Mouse (Mus musculus) C2C12 (cell line): ENCODE data around the gene Pprc1. TPM values are rescaled to one million over a fixed set of nuclear protein-coding genes. Genes with fewer than 3 reads are reported as not detected.

ENCODE experiments used
- H3K27me3 ChIP-seq: one replicate; pipeline ENCODE4 v1.6.1; 2011; ENCODE audit not compliant: control insufficient read depth, insufficient read depth, insufficient read length
- H3K36me3 ChIP-seq: one replicate; pipeline ENCODE4 v1.6.1; 2011; ENCODE audit not compliant: control insufficient read depth, insufficient read depth
- H3K4me3 ChIP-seq: one replicate; pipeline ENCODE4 v1.5.1; 2011; ENCODE audit warnings: mild to moderate bottlenecking, control low read depth; ENCODE audit not compliant: poor library complexity, insufficient read depth, severe bottlenecking
- H3K79me2 ChIP-seq: one replicate; pipeline ENCODE4 v1.6.1; 2011; ENCODE audit not compliant: control insufficient read depth, insufficient read depth
- H3K79me3 ChIP-seq: one replicate; pipeline ENCODE4 v1.6.1; 2011; ENCODE audit warnings: low read depth, control low read depth
- H3ac ChIP-seq: one replicate; pipeline ENCODE3; 2011; ENCODE audit warnings: low read depth; ENCODE audit not compliant: control insufficient read depth, insufficient read length
- CEBPB ChIP-seq: IDR thresholded peaks from one replicate; pipeline ENCODE4 v1.6.1; 2011; ENCODE audit warnings: low read depth, mild to moderate bottlenecking, control low read depth, moderate library complexity
- CTCF ChIP-seq: IDR thresholded peaks from one replicate; pipeline ENCODE4 v1.5.1; 2011; ENCODE audit not compliant: control insufficient read depth, insufficient read depth, insufficient read length
- FOSL1 ChIP-seq: IDR thresholded peaks from one replicate; pipeline ENCODE4 v1.8.0; 2011; ENCODE audit warnings: mild to moderate bottlenecking, low read length; ENCODE audit not compliant: poor library complexity, insufficient read depth, severe bottlenecking
- MAX ChIP-seq: IDR thresholded peaks from one replicate; pipeline ENCODE4 v1.6.1; 2011; ENCODE audit warnings: mild to moderate bottlenecking, control low read depth
- MYOD1 ChIP-seq: IDR thresholded peaks from one replicate; pipeline ENCODE4 v1.6.1; 2011; ENCODE audit warnings: low read depth; ENCODE audit not compliant: control insufficient read depth, insufficient read length
- MYOG ChIP-seq: IDR thresholded peaks from one replicate; pipeline ENCODE4 v1.6.1; 2011; ENCODE audit not compliant: control insufficient read depth, insufficient read length; ENCODE audit errors: extremely low read depth
- USF1 ChIP-seq: IDR thresholded peaks from one replicate; pipeline ENCODE4 v1.6.1; 2011; ENCODE audit warnings: low read depth, mild to moderate bottlenecking, control low read depth, moderate library complexity
- polyA plus RNA-seq: library from polyadenylated mRNA; unstranded; fragments of >200 nt; fragmentation: generic; extraction: Trizol; gene quantifications from one replicate; pipeline ENCODE4 v1.2.1, GENCODE M21; 2012; ENCODE audit warnings: missing spikeins

Gene Pprc1
- polyA plus RNA-seq, 1 experiment, result 30.6 TPM

DNA sequence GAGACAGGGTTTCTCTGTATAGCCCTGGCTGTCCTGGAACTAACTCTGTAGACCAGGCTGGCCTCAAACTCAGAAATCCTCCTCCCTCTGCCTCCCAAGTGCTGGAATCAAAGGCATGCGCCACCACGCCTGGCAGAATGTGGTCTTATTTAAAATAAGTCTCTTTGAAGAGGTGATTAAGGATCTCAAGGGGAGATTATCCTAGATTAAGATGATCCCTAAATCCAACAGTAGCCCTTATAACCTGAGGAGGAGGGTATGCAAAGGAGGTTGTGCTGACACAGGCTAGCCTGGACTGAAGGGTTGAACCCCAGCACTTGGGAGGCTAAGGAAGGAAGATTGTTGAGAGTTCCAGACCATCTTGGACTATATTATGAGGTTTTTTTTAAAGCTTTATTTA, 28.7 kb upstream of the Pprc1 start:
- Histone ChIP-seq H3K79me2 (no peaks in the 10 kb centered on the region), H3K27me3 (no peaks in the 10 kb centered on the region), H3ac (no peak overlapping the region), H3K4me3 (no peak overlapping the region), H3K36me3 (no peaks in the 10 kb centered on the region), H3K79me3 (no peaks in the 10 kb centered on the region)
- TF ChIP-seq MYOG (no peak), FOSL1 (no peak), USF1 (no peak), CTCF (no peak), CEBPB (no peak), MYOD1 (no peak), MAX (no peak)

DNA sequence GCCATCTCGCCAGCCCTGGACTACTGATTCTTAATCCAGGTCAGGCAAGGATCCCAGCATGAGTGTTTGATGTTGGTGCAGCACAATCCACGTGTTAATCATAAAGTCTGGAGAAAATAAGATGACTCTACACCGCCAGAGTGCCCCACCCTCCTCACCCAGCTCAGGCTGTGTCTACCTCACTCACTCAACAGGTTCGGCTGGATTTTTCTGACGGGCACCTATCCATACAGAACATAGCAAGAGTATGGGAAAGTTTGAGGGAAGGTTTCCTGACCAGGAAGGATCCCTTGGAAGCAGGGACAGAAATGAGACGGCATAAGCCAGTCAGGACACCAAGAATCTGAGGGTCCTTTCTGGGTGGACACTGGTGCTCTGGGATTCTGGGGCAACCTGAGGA, 19.7 kb upstream of the Pprc1 start:
- H3K27me3 ChIP-seq, result no peaks in the 10 kb centered on the region
- H3K4me3 ChIP-seq, result no peak overlapping the region
- no peak overlapping the region for H3ac ChIP-seq
- no peaks in the 10 kb centered on the region for H3K79me2 ChIP-seq
- TF ChIP-seq FOSL1 (no peak), CTCF (no peak), CEBPB (no peak), USF1 (no peak), MAX (no peak), MYOD1 (no peak), MYOG (no peak)
- H3K79me3 ChIP-seq, result no peaks in the 10 kb centered on the region
- no peaks in the 10 kb centered on the region for H3K36me3 ChIP-seq

DNA sequence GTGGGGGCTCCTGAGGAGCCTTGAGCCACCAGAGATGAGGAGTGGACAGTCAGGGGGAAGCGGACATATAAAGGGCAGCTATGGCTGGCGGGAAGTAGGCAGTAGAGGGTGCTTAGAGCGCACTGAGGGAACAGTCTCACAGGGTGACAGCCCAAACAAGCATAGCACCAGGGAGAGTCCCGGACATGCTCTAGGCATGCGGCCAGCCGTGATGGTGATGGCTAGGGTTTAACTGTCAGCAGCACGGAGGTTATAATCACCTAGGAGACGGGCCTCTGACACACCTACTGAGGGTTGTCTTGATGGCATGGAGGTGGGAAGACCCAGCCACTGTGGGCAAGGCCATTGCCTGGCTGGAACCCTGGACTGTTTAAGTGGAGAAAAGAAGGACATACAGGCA, 18.1 kb upstream of the Pprc1 start:
- Histone ChIP-seq H3ac (no peak overlapping the region), H3K36me3 (peaks cover 7% of the 10 kb centered on the region), H3K27me3 (no peaks in the 10 kb centered on the region), H3K79me2 (no peaks in the 10 kb centered on the region), H3K79me3 (no peaks in the 10 kb centered on the region), H3K4me3 (no peak overlapping the region)
- no peak for TF ChIP-seq MYOG
- no peak for TF ChIP-seq CEBPB
- TF ChIP-seq MAX, result no peak
- no peak for TF ChIP-seq USF1
- TF ChIP-seq FOSL1, result no peak
- TF ChIP-seq MYOD1, result no peak
- no peak for TF ChIP-seq CTCF

DNA sequence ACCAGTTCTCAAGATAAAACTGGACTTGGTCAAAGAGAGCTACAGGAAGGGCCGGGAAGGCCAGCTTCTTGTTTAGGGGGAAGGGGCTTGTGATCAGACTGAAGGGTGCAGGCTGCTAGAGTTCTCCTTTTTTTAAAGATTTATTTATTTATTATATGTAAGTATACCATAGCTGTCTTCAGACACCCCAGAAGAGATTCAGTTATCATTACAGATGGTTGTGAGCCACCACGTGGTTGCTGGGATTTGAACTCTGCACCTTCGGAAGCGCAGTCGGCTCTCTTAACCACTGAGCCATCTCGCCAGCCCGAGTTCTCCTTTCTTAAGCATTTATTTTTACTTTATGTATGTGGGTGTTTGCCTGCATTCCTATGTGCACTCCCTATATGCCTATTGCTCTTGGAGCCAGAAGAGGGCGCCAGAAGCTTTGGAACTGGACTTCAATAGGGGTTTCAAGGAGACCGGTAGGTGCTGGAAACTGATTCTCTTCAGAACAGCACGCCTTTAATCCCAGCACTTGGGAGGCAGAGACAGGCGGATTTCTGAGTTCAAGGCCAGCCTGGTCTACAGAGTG, 15.9 kb upstream of the Pprc1 start:
- Histone ChIP-seq H3K79me2 (no peaks in the 10 kb centered on the region), H3ac (no peak overlapping the region), H3K27me3 (no peaks in the 10 kb centered on the region), H3K4me3 (no peak overlapping the region), H3K79me3 (no peaks in the 10 kb centered on the region), H3K36me3 (peaks cover 28% of the 10 kb centered on the region)
- TF ChIP-seq MAX (no peak), CTCF (no peak), MYOD1 (no peak), FOSL1 (no peak), MYOG (no peak)

DNA sequence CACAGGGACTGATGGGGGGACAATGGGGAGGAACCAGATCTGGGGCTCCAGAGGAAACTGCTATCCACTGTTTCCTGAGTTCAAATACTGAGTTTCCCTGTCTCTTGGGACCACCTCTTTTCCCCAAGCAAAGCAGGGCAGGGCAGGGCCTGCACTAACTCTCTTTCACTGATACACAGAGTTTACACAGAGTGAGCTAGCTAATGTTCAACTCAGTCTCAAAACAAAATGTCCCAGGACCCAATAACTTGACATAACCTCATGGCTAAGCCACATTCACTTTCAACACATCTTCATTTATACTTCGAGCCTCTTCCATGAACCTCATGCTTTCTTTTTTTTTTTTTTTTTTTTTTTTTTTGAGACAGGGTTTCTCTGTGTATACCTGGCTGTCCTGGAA, 15.0 kb upstream of the Pprc1 start:
- no peaks in the 10 kb centered on the region for H3K79me2 ChIP-seq
- no peak overlapping the region for H3K4me3 ChIP-seq
- TF ChIP-seq FOSL1 (no peak), MAX (no peak)
- no peak overlapping the region for H3ac ChIP-seq
- peaks cover 36% of the 10 kb centered on the region for H3K36me3 ChIP-seq
- no peaks in the 10 kb centered on the region for H3K27me3 ChIP-seq
- H3K79me3 ChIP-seq, result no peaks in the 10 kb centered on the region

DNA sequence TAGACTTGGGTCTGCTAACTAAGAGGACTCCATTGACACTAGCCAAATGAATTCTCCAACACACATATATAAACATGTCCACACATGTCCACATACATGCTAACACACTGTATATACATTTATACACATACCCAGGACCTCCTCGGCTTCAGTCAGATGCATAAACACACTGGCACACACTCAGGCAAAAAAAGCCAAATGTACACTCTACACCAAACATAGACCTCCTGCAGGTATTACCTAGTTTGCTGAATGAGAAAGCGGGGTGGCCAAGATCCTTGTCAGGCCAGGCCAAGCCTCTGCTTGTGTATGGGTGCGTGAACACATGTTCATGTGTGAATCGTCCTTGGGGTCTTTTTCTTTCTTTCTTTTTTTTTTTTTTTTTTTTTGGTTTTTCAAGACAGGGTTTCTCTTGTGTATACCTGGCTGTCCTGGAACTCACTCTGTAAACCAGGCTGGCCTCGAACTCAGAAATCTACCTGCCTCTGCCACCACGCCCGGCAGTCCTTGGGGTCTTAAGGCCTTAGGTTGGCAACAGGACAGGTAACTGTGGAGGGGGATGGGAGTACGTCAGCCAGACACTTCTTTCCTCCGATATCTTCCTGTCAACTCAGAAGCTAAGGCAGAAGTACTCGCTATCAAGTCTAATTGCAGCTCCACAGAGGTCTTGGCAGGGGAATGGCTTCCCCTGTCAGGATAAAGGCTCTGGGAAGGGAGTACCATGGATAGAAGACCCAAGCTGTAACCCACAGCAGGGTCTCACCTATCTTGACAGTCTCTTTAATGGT, 14.3 kb upstream of the Pprc1 start:
- H3K79me3 ChIP-seq, result no peaks in the 10 kb centered on the region
- peaks cover under 1% of the 10 kb centered on the region for H3K79me2 ChIP-seq
- H3K36me3 ChIP-seq, result peaks cover 43% of the 10 kb centered on the region
- no peak for TF ChIP-seq USF1
- TF ChIP-seq CTCF, result no peak
- H3ac ChIP-seq, result no peak overlapping the region
- H3K4me3 ChIP-seq, result no peak overlapping the region
- no peaks in the 10 kb centered on the region for H3K27me3 ChIP-seq
